Mouse (Mus musculus) heart, embryonic 15.5 days (tissue): ENCODE measurements around the gene Sik1. TPM values are rescaled to one million over a fixed set of nuclear protein-coding genes. Genes with fewer than 3 reads are reported as not detected.

ENCODE experiments used
- ATAC-seq: fragments of 200-750 bp; cut with Nextera tagmentation; replicated peaks from 2 replicates; pipeline ENCODE4 v1.8.0; 2017; ENCODE audit warnings: low read depth, moderate TSS enrichment; ENCODE audit not compliant: insufficient number of reproducible peaks, insufficient read depth, low FRiP score
- H3K27ac ChIP-seq: fragments of 300-500 bp; sonication (generic); 2 replicates; pipeline ENCODE4 v1.5.1; 2015; ENCODE audit warnings: mild to moderate bottlenecking, inconsistent platforms
- H3K27me3 ChIP-seq: fragments of 300-500 bp; sonication (generic); 2 replicates; pipeline ENCODE4 v1.6.1; 2015; ENCODE audit warnings: inconsistent platforms
- H3K36me3 ChIP-seq: fragments of 300-500 bp; sonication (generic); 2 replicates; pipeline ENCODE4 v1.6.1; 2015; ENCODE audit warnings: mild to moderate bottlenecking, inconsistent platforms
- H3K4me1 ChIP-seq: fragments of 300-500 bp; sonication (generic); replicated peaks from 2 replicates; pipeline ENCODE4 v1.6.1; 2015; ENCODE audit warnings: inconsistent platforms
- H3K4me2 ChIP-seq: fragments of 300-500 bp; sonication (generic); 2 replicates; pipeline ENCODE4 v1.6.1; 2015; ENCODE audit warnings: inconsistent platforms, mild to moderate bottlenecking, moderate library complexity
- H3K4me3 ChIP-seq: fragments of 300-500 bp; sonication (generic); 2 replicates; pipeline ENCODE4 v1.5.1; 2015; ENCODE audit warnings: mild to moderate bottlenecking, inconsistent platforms
- H3K9ac ChIP-seq: fragments of 300-500 bp; sonication (generic); 2 replicates; pipeline ENCODE4 v1.6.1; 2015; ENCODE audit warnings: mild to moderate bottlenecking, inconsistent platforms
- H3K9me3 ChIP-seq: fragments of 300-500 bp; sonication (generic); replicated peaks from 2 replicates; pipeline ENCODE4 v1.6.1; 2016; ENCODE audit warnings: inconsistent platforms
- WGBS: fragments of 180-500 bp; shearing (Covaris S2); methylation state at CpG from one replicate; pipeline ENCODE4 v1.1.7; 2015; ENCODE audit warnings: mixed read lengths; 5-methylcytosine and 5-hydroxymethylcytosine counted together
- polyA plus RNA-seq: library from polyadenylated mRNA; unstranded; fragments of >200 nt; fragmentation: Nextera tagmentation; extraction: Ambion mirVana; gene quantifications from 2 replicates; pipeline ENCODE4 v1.2.1, GENCODE M21; 2015

Gene Sik1
- polyA plus RNA-seq, 1 experiment from 2014 or later = 16.4 TPM

DNA sequence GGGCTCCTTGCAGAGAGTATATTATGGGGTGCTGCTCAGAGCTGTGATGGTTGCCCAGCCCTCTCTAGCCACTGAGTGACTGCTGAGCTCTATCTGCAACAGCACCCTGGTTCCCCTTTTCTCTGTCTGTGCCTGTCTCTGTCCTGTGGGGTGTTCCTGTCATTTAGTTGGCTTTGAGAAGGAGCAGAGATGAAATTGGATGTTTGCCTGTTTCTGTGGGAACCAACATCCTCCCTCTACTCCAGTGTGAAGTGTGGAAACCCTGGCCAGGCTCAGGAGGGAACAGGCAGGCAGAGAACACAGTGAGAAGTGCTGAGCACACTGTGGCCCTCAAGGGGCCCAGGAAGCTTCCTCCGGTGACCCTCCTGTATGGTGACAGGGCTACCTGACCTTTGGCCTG, 40.8 kb downstream of the Sik1 start:
- ATAC-seq = no peak

DNA sequence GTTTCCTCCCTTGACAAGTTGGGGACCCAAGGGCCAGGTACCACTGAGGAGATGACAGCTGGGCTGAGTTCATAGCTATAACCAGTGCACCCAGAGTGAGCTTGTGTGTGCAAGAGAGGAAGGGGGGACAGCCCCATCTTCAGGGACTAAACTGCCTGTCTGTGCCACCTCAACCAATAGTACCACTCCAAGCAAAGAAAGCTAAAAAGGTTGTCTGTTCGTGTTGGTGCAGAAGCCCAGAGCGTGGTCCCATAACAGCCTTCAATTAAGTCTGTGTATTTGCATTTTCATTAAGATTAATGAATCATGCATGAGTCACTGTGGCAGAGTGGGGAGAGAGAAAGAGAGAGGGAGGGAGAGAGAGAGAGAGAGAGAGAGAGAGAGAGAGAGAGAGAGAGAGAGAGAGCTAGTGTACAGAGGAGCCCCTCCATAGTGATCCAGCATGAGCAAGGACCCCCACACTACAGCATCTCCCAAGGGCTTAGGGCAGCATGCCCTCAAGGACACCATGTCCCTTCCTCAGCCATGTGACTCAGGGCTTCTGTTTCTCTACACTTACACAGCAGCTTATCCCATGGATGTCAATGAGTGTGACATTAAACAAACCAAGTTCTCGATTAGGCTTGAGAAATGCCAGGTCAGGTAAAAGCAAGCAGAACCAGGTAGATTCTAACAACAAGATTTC, 41.5 kb downstream of the Sik1 start:
- Histone ChIP-seq H3K27me3 (no peaks in the 10 kb centered on the region), H3K4me3 (no peak overlapping the region), H3K27ac (no peak overlapping the region), H3K4me1 (peaks cover 11% of the 10 kb centered on the region), H3K9ac (no peak overlapping the region), H3K9me3 (no peaks in the 10 kb centered on the region), H3K36me3 (no peaks in the 10 kb centered on the region), H3K4me2 (no peak overlapping the region)
- 70% methylated on average over 3 of the region's 3 CpGs for WGBS
- no peak for ATAC-seq

More for the DNA sequence above, 40.8 kb downstream of the Sik1 start:
- peaks cover 16% of the 10 kb centered on the region for H3K4me1 ChIP-seq
- H3K4me3 ChIP-seq = no peak overlapping the region
- no peaks in the 10 kb centered on the region for H3K36me3 ChIP-seq
- no peaks in the 10 kb centered on the region for H3K9me3 ChIP-seq
- no peaks in the 10 kb centered on the region for H3K27me3 ChIP-seq
- 59% methylated on average over 1 of the region's 1 CpGs for WGBS
- no peak overlapping the region for H3K4me2 ChIP-seq
- 0 out of 2 replicates have a peak overlapping the region, but pooled peaks have one; percentile 3 for H3K27ac ChIP-seq
- no peak overlapping the region for H3K9ac ChIP-seq

DNA sequence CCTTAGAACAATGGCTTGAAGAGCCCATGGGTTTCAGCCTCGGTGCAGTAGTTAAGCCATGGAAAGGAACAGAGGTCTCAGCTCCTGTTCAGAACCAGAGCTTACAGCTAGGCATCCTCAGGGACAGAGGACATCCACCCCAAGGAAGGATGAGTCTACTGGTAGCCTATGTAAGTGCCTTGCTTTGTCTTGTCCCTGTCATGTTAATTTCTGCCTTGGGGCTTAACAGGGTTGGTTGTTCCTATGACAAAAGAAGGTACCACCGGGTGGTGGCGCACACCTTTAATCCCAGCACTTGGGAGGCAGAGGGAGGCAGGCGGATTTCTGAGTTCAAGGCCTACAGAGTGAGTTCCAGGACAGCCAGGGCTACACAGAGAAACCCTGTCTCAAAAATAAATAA, 44.3 kb downstream of the Sik1 start:
- H3K4me1 ChIP-seq = peaks cover 21% of the 10 kb centered on the region
- no peak overlapping the region for H3K9ac ChIP-seq
- no peak overlapping the region for H3K4me2 ChIP-seq
- no peaks in the 10 kb centered on the region for H3K27me3 ChIP-seq
- H3K9me3 ChIP-seq = no peaks in the 10 kb centered on the region
- no peak for ATAC-seq
- H3K36me3 ChIP-seq = no peaks in the 10 kb centered on the region
- WGBS = 74% methylated on average over 4 of the region's 4 CpGs
- no peak overlapping the region for H3K27ac ChIP-seq
- no peak overlapping the region for H3K4me3 ChIP-seq

DNA sequence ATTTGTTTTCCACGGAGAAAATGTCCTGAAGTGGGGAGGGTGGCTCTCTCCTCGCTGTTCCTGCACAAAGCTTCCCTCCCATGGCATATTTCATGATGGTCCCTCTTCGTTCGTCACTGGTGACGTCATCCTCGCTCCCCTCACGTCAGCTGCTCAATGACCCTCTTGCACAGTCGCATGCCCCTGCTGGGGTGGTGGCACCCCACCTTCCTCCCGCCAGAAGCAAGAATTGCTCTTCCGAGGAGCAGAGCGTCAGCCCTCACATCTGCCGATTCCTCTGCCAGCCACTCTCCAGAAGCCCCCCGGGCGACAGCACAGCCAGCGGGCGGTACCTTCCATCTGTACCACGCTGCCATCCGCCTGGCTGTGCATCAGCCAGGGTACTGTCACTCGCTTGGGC, 45.7 kb downstream of the Sik1 start:
- Histone ChIP-seq H3K4me1 (peaks cover 27% of the 10 kb centered on the region), H3K27me3 (no peaks in the 10 kb centered on the region), H3K4me2 (no peak overlapping the region), H3K27ac (no peak overlapping the region), H3K36me3 (no peaks in the 10 kb centered on the region), H3K4me3 (no peak overlapping the region), H3K9me3 (no peaks in the 10 kb centered on the region), H3K9ac (no peak overlapping the region)
- no peak for ATAC-seq
- 53% methylated on average over 19 of the region's 19 CpGs for whole genome bisulfite sequencing

DNA sequence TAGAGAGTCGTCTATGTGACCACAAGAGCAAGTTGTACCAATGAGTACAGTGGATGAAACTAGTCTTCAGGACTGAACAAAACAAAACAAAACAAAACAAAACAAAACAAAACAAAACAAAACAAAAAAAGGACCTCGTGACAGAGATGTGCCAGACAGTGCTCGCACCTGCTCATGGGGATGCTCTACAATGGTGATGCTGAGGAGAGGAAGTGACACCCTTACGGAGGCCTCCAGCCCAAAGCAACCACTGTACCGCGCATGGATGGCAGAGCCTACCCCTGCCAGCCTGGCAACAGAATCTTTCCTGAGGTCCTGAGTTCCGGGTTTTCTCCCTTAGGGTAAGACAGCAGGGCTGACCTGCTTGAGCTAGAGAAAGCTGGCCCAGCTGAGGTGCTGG, 46.5 kb downstream of the Sik1 start:
- Histone ChIP-seq H3K27me3 (no peaks in the 10 kb centered on the region), H3K9me3 (no peaks in the 10 kb centered on the region), H3K36me3 (no peaks in the 10 kb centered on the region), H3K4me3 (no peak overlapping the region), H3K27ac (no peak overlapping the region), H3K4me2 (no peak overlapping the region), H3K9ac (no peak overlapping the region), H3K4me1 (peaks cover 20% of the 10 kb centered on the region)
- no peak for ATAC-seq
- WGBS = 91% methylated on average over 7 of the region's 7 CpGs

DNA sequence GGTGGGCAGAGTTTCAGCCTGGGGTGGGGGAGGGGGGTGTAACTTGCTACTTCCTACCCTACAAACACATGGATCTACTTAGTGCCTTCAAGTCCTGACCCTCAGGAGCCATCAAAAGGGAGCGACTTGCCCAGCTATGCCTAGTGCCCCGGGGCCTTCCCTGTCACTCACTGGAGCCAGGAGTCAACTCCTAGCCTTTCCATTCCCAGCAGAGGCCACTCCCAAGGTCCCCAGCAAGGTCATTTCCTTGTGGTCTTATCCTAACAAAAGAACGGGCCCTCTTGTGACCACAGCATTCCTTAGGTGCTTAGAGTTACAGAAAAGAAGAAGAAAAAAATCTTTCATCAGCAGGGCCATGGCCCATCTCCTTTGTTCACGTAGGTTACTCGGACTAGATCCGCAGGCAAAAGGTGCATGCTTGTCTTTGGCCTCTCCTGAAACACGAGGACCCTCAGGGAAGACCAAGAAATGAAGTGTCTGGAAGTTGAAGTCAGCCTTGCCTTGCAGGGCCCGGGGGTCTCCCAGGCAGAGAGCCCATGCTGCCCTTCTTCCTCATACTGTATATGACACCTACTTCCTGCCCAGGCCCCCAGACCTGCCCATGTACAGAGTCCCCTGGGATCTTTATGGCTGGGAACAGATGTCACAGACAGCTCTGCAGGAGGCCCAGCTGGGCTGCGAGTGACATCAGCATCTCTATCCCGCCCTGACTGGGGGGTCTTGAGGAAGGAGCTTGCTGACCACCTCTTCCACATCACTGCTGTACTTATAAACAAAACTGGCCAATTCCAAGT, 47.3 kb downstream of the Sik1 start:
- no peaks in the 10 kb centered on the region for H3K36me3 ChIP-seq
- H3K4me3 ChIP-seq = no peak overlapping the region
- H3K9ac ChIP-seq = no peak overlapping the region
- WGBS = 53% methylated on average over 10 of the region's 10 CpGs
- peaks cover 20% of the 10 kb centered on the region for H3K4me1 ChIP-seq
- no peaks in the 10 kb centered on the region for H3K9me3 ChIP-seq
- H3K27me3 ChIP-seq = no peaks in the 10 kb centered on the region
- ATAC-seq = no peak
- no peak overlapping the region for H3K4me2 ChIP-seq
- no peak overlapping the region; the same call in 1 of the 2 replicates for H3K27ac ChIP-seq

DNA sequence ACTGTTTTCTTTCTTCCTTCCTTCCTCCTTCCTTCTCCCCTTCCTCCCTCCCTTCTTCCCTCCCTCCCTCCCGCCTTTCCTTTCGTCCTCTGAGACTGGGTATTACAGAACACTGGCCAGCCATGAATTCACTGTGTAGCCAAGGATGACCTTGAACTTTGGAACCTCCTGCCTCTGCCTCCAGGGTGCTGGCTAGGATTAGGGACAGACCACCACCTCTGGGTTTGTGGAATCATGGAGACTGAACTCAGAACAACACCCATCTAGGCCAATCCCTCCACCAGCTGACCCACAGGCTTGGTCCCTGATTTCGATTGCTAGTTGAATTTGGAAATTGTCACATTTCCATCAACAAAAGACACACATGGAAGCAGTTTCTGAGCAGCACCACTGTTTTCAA, 49.1 kb downstream of the Sik1 start:
- H3K4me3 ChIP-seq = no peak overlapping the region
- ATAC-seq = no peak
- no peaks in the 10 kb centered on the region for H3K9me3 ChIP-seq
- H3K9ac ChIP-seq = no peak overlapping the region
- H3K4me1 ChIP-seq = peaks cover 20% of the 10 kb centered on the region
- H3K27ac ChIP-seq = peak overlapping the region; percentile 47; the same call in 1 of the 2 replicates
- WGBS = 57% methylated on average over 3 of the region's 3 CpGs
- no peaks in the 10 kb centered on the region for H3K27me3 ChIP-seq
- H3K36me3 ChIP-seq = no peaks in the 10 kb centered on the region
- no peak overlapping the region for H3K4me2 ChIP-seq

DNA sequence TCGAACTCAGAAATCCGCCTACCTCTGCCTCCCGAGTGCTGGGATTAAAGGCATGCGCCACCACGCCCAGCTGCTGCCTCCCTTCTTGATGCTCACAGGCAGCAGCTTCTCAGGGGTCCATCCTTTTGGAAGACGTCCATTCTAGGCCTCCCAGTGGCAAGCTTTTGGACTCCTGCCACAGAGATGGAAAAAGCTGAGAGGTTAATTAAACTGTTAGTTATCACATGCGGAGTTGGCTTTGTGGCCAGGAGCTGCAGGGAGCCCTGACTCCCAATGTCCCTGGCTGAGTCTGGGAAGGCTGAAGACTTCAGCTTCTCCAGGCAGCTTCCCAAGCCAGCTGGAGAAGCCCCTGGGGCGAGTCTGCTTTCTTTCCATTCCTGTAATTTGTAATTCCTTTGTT, 49.6 kb downstream of the Sik1 start:
- Histone ChIP-seq H3K9me3 (no peaks in the 10 kb centered on the region), H3K4me1 (peaks cover 20% of the 10 kb centered on the region), H3K9ac (no peak overlapping the region), H3K4me3 (no peak overlapping the region), H3K36me3 (no peaks in the 10 kb centered on the region), H3K27ac (peak overlapping the region; percentile 47), H3K4me2 (no peak overlapping the region), H3K27me3 (no peaks in the 10 kb centered on the region)
- 59% methylated on average over 8 of the region's 8 CpGs for WGBS
- ATAC-seq = no peak

DNA sequence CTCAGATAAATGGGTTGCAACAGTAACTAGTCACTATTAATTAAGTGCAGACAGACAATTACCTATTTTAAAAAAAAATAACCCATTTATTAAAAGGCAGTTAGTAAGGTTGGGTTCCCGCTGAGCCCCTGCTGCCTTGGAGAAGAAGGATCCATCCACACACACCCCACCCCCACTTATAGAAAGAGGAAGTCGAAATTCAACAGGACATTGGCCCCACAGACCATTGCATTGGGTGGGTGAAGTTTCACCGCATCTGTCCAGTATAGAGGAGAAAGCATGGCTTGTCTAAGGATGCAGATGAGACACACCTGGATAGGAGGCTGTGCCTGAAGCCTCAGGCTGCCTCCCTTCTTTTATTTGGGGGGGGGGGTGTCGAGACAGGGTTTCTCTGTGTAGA, 50.0 kb downstream of the Sik1 start:
- no peak for ATAC-seq
- no peak overlapping the region for H3K9ac ChIP-seq
- no peak overlapping the region for H3K4me2 ChIP-seq
- no peaks in the 10 kb centered on the region for H3K36me3 ChIP-seq
- no peak overlapping the region for H3K27ac ChIP-seq
- H3K9me3 ChIP-seq = no peaks in the 10 kb centered on the region
- 64% methylated on average over 4 of the region's 4 CpGs for WGBS
- no peaks in the 10 kb centered on the region for H3K27me3 ChIP-seq
- no peak overlapping the region for H3K4me3 ChIP-seq
- peaks cover 20% of the 10 kb centered on the region for H3K4me1 ChIP-seq

DNA sequence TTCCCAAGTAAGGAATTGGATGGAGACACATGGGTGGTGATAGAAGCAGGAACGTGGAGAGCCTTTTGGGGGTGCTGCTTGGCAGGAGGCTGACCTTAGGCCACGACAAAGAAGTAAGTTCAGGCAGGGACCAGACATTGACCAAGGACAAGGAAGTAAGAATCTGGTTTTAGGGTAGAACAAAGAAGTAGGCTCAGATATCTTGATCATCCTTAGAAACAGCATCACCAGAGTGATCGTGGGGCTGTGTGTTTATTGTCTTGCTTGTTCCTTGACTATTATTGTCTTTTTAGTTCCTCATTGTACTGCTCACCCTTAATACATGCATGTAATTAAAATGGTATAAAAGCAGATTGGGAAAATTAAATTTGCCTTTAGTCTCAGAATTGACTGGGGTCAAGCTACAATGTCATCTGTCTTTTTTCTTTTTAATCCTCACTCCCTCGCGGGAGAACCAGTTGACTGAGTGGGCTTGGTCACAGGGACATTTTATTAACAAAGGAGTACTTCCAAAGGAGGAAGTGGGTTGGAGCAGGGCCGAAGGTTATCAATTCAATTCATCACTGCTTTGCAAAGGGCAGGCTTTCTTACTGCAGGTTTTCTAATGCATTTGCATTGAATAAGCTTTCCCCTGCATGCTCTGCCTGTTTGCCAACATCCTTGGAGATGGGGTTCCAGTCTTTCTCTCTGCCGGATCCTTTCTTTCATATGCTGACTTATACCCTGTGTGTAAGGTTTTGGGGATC, 53.2 kb downstream of the Sik1 start:
- Histone ChIP-seq H3K4me2 (no peak overlapping the region), H3K4me1 (peaks cover 13% of the 10 kb centered on the region), H3K9me3 (no peaks in the 10 kb centered on the region), H3K4me3 (no peak overlapping the region), H3K27ac (no peak overlapping the region), H3K27me3 (no peaks in the 10 kb centered on the region), H3K36me3 (no peaks in the 10 kb centered on the region), H3K9ac (no peak overlapping the region)
- no peak for ATAC-seq
- WGBS = 69% methylated on average over 7 of the region's 7 CpGs

DNA sequence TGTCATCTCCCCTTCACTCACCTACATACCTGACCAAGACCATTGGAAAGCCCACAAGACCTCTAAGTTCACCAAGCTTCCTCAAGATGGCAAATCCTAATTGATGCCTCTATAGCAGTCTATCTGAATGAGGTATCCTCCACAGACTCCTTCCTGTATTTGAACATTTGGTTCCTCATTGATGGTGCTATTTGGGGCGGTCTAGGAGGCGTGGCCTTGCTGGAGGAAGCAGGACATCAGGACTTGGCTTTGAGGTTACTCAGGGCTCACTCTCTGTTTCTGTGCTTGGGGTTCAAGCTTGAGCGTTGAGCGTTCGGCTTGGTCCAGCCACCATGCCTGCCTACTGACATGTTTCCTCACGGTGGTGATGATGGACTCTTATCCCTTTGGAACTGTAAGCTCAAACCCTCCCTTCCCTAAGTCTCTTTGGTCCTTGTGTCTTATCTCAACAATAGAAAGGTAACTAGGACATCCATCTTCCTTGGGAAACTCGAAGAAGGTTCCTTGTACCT, 54.7 kb downstream of the Sik1 start:
- H3K9me3 ChIP-seq = no peaks in the 10 kb centered on the region
- no peak overlapping the region for H3K9ac ChIP-seq
- H3K4me3 ChIP-seq = no peak overlapping the region
- H3K27ac ChIP-seq = no peak overlapping the region
- no peaks in the 10 kb centered on the region for H3K27me3 ChIP-seq
- 93% methylated on average over 7 of the region's 7 CpGs for WGBS
- H3K36me3 ChIP-seq = no peaks in the 10 kb centered on the region
- no peak overlapping the region for H3K4me2 ChIP-seq
- no peak for ATAC-seq
- H3K4me1 ChIP-seq = peaks cover 6% of the 10 kb centered on the region
